Mouse (Mus musculus) heart, adult 2 months (tissue): ENCODE data around the gene Exoc2.

ENCODE experiments used
- EP300 ChIP-seq: fragments of 200-500 bp; IDR thresholded peaks from 2 replicates; pipeline ENCODE4 v1.6.1; 2011; ENCODE audit warnings: low read depth, low read length, control low read depth; ENCODE audit not compliant: insufficient read depth
- POLR2A ChIP-seq: fragments of 200-500 bp; IDR thresholded peaks from 2 replicates; pipeline ENCODE4 v1.6.1; 2011; ENCODE audit warnings: mild to moderate bottlenecking, low read depth, low read length, control low read depth; ENCODE audit not compliant: insufficient read depth

DNA sequence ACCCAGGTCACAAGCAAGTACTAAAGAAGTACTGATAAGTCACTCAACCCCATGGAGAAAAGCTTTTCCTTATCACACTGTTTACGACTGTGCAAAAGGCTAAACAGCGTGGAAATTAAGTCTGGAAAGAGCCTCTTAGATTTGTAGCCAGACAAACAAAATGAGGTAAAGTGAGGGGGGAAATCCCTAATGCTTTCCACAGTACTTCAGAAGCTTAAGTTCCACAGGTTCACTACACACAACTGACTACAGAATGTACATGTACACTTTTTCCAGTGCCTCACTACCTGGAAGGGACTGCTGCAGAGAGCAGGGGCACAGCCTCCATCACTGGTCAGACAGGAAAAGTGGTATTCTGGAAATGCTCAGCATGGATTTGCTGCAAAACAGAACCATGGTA, 132.1 kb downstream of the Exoc2 start:
- no peak for TF ChIP-seq POLR2A
- no peak for TF ChIP-seq EP300
